Mouse (Mus musculus): ENCODE results near the gene Upf3a.

GRCm38 (mm10) chr8:13789606-13790005, 4.2 kb downstream of the Upf3a start:
- TF ChIP-seq POLR2A (IDR thresholded peaks at IDR 0.05; ENCODE audit: insufficient read depth, low read depth, low read length), result no peak
- no peak for TF ChIP-seq CTCF (IDR thresholded peaks at IDR 0.05; ENCODE audit: insufficient read depth, low read depth, low read length)

Data from olfactory bulb, adult 2 months (tissue).